Mouse (Mus musculus) hindbrain, embryonic 15.5 days (tissue): Measurements from ENCODE around the gene Abhd16a. TPM values are rescaled to one million over a fixed set of nuclear protein-coding genes. Genes with fewer than 3 reads are reported as not detected.

Experiments
- ATAC-seq: fragments of 200-750 bp; cut with Nextera tagmentation; 2 replicates; pipeline ENCODE4 v1.8.0; 2017; ENCODE audit warnings: low read depth, moderate number of reproducible peaks, moderate TSS enrichment; ENCODE audit not compliant: low FRiP score
- H3K27ac ChIP-seq: fragments of 300-500 bp; sonication (generic); replicated peaks from 2 replicates; pipeline ENCODE4 v1.5.1; 2015; ENCODE audit warnings: mild to moderate bottlenecking, inconsistent platforms
- H3K27me3 ChIP-seq: fragments of 300-500 bp; sonication (generic); 2 replicates; pipeline ENCODE4 v1.6.1; 2015; ENCODE audit warnings: control low read depth, inconsistent platforms
- H3K36me3 ChIP-seq: fragments of 300-500 bp; sonication (generic); 2 replicates; pipeline ENCODE4 v1.6.1; 2015; ENCODE audit warnings: control low read depth, inconsistent platforms
- H3K4me1 ChIP-seq: fragments of 300-500 bp; sonication (generic); replicated peaks from 2 replicates; pipeline ENCODE4 v1.6.1; 2015; ENCODE audit warnings: control low read depth, inconsistent platforms
- H3K4me2 ChIP-seq: fragments of 300-500 bp; sonication (generic); 2 replicates; pipeline ENCODE4 v1.6.1; 2015; ENCODE audit warnings: moderate library complexity, mild to moderate bottlenecking, inconsistent platforms
- H3K4me3 ChIP-seq: fragments of 300-500 bp; sonication (generic); 2 replicates; pipeline ENCODE4 v1.5.1; 2015; ENCODE audit warnings: mild to moderate bottlenecking, inconsistent platforms
- H3K9ac ChIP-seq: fragments of 300-500 bp; sonication (generic); 2 replicates; pipeline ENCODE4 v1.6.1; 2015; ENCODE audit warnings: inconsistent platforms
- H3K9me3 ChIP-seq: fragments of 300-500 bp; sonication (generic); 2 replicates; pipeline ENCODE4 v1.6.1; 2016; ENCODE audit warnings: control low read depth, inconsistent platforms
- WGBS: fragments of 180-500 bp; shearing (Covaris S2); methylation state at CpG from one replicate; pipeline ENCODE4 v1.1.7; 2015; 5-methylcytosine and 5-hydroxymethylcytosine counted together
- polyA plus RNA-seq: library from polyadenylated mRNA; unstranded; fragments of >200 nt; fragmentation: Nextera tagmentation; extraction: Ambion mirVana; gene quantifications from 2 replicates; pipeline ENCODE4 v1.2.1, GENCODE M21; 2015

Gene Abhd16a
- polyA plus RNA-seq, 1 experiment from 2014 or later, result 106 TPM

DNA sequence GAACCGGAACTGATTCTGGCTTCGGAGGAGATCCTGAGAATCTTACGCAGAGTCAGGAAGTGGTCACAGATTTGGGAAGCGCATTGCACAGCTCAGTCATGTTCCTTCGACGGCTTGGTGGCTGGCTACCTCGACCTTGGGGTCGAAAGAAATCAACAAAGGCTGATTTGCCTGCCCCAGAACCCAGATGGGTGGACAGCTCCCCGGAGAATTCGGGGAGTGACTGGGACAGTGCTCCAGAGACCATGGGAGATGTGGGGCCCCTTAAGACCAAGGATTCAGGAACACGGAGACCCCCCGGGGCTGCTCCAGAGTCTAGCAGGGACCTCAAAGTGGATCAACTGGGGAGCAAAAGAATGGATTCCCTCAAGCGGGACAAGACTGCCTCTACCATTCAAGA lies 38.0 kb downstream of the Abhd16a start:
- H3K4me3 ChIP-seq, result peak overlapping the region; percentile 54
- peaks cover 43% of the 10 kb centered on the region for H3K4me1 ChIP-seq
- 74% methylated on average over 13 of the region's 13 CpGs for WGBS
- no peaks in the 10 kb centered on the region for H3K9me3 ChIP-seq
- H3K9ac ChIP-seq, result peak overlapping the region; percentile 60
- ATAC-seq, result no peak
- H3K36me3 ChIP-seq, result peaks cover 15% of the 10 kb centered on the region
- peak overlapping the region; percentile 72 for H3K27ac ChIP-seq
- H3K4me2 ChIP-seq, result peak overlapping the region; percentile 67
- H3K27me3 ChIP-seq, result no peaks in the 10 kb centered on the region

DNA sequence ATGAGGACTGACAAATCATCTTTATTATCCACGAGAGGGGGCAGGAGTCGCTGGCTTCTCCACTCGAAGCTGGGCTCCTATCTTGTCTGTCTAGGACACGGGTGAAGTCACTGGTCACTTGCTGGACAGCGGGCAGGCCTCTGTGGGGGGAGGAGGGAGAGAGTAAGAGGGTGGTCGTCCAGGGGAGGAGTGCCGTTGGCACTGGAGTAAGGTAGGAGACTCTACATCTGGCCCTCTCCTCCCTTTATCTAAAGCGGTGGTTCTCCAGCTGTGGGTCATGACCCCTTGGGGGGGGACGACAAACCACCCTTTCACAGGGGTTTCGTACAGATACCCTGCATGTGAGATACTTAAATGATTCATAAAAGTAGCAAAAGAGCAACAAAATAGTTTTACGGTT lies 39.9 kb downstream of the Abhd16a start:
- H3K4me3 ChIP-seq, result no peak overlapping the region

DNA sequence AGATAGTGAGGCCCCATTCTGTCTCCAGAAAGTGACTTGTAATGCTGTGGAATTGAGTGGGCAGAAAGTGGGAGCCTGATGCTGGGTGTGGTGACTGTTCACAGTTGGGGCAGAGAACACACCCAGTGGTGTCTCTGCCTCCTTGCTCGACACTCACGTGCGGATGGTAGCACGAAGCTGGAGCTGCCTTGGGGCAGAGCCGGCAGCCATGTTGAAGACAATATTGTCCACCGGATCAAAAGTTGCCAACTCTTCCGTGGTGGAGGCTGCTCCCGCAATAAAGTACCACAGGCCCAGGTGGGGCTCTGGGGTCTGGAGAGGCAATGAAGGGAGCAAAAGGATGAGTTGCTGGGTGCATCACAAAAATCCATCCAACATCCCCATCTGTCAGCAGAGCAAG lies 42.0 kb downstream of the Abhd16a start:
- no peak overlapping the region for H3K4me3 ChIP-seq
- no peak for ATAC-seq

More for the DNA sequence above, 39.9 kb downstream of the Abhd16a start:
- Histone ChIP-seq H3K9ac (no peak overlapping the region), H3K9me3 (no peaks in the 10 kb centered on the region), H3K36me3 (peaks cover 10% of the 10 kb centered on the region), H3K4me1 (peaks cover 34% of the 10 kb centered on the region), H3K27ac (no peak overlapping the region), H3K4me2 (no peak overlapping the region), H3K27me3 (no peaks in the 10 kb centered on the region)
- WGBS, result 64% methylated on average over 11 of the region's 11 CpGs
- ATAC-seq, result no peak

DNA sequence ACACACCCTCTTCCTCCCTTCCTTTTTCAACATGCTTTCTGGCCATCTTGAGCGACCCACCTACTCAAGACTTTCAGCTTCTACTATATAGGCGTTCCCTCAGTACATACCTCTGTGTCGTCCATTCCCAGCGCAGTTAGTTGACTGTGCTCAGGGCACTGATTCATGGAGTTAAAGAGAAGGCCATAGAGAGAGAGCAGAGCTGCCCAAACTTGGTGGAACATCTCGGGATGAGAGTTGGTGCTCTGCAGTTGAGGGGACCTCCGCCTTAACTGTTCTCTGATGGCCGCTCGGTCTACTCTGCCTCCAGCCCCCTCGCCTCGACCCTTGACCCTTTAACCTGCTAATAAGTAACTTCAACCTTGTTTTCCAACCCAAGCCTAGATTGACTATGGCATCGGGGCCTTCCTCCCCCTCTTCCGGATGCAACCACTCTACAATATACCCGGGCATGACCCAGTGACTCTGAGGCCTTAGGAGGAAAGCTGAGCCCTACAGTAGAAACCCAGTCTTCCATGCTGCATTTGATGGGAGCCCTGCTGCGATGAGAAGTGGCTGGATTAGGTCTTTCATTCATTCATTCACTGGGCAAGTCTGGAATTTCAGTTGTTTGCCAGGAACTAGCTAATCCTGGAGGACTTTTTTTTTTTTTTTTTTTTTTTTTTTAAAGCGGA lies 42.6 kb downstream of the Abhd16a start, which contains the start of gene Apom:
Gene Apom (minus strand): TSS at position 551 of the 674 bp plus-strand sequence.
- Histone ChIP-seq H3K27me3 (no peaks in the 10 kb centered on the region), H3K4me3 (no peak within 1 kb of the TSS), H3K27ac (no peak within 1 kb of the TSS), H3K4me2 (no peak within 1 kb of the TSS), H3K9me3 (no peaks in the 10 kb centered on the region), H3K4me1 (peaks cover 25% of the 10 kb centered on the region), H3K36me3 (0 out of 2 replicates have a peak, but pooled peaks cover 5% of the 10 kb centered on the region), H3K9ac (no peak within 1 kb of the TSS)
- ATAC-seq, result no peak
- WGBS, result 82% methylated on average over 15 of the region's 15 CpGs

More for the DNA sequence above, 42.0 kb downstream of the Abhd16a start:
- peaks cover 24% of the 10 kb centered on the region for H3K4me1 ChIP-seq
- 90% methylated on average over 8 of the region's 8 CpGs for WGBS
- no peak overlapping the region for H3K9ac ChIP-seq
- no peak overlapping the region for H3K27ac ChIP-seq
- 0 out of 2 replicates have a peak, but pooled peaks cover 5% of the 10 kb centered on the region for H3K36me3 ChIP-seq
- H3K4me2 ChIP-seq, result no peak overlapping the region
- no peaks in the 10 kb centered on the region for H3K9me3 ChIP-seq
- no peaks in the 10 kb centered on the region for H3K27me3 ChIP-seq

DNA sequence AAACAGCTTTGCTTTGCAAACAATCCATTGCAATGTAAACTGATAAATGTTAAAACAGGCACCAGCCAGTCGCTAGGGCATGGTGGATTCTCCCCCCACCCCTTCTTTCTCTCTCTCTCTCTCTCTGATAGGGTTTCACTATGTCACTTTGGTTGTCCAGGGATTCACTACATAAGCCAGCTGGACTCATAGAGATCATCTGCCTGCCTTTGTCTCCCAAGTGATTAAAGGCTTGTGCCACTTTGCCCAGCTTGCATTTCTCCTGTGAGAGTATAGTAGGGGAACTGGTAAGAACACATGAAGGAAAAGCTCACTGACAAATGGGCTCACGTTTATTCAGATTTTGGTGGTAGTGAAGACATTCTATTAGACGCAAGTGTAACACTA lies 43.1 kb downstream of the Abhd16a start:
- H3K27me3 ChIP-seq, result no peaks in the 10 kb centered on the region
- H3K9me3 ChIP-seq, result no peaks in the 10 kb centered on the region
- no peak overlapping the region for H3K4me3 ChIP-seq
- H3K9ac ChIP-seq, result no peak overlapping the region
- no peak overlapping the region for H3K4me2 ChIP-seq
- 0 out of 2 replicates have a peak, but pooled peaks cover 5% of the 10 kb centered on the region for H3K36me3 ChIP-seq
- 82% methylated on average over 3 of the region's 3 CpGs for WGBS
- ATAC-seq, result no peak
- H3K4me1 ChIP-seq, result peaks cover 25% of the 10 kb centered on the region
- H3K27ac ChIP-seq, result no peak overlapping the region

DNA sequence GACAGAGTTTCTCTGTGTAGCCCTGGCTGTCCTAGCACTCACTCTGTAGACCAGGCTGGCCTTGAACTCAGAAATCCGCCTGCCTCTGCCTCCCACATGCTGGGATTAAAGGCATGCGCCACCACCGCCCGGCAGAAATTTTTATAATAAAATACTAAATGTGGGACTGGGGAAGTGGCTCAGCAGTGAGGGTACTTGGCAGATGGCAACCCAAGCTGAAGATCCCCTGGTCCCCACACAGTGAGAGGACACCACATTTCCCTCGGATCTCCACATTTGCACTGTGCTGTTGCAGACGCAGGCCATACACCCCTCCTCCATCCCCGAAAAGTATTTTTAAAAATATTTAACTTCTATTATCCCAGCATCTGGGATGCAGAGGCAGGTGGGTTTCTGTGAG lies 44.5 kb downstream of the Abhd16a start:
- Histone ChIP-seq H3K27ac (no peak overlapping the region), H3K9ac (no peak overlapping the region), H3K9me3 (no peaks in the 10 kb centered on the region), H3K4me2 (no peak overlapping the region), H3K4me3 (no peak overlapping the region), H3K36me3 (peaks cover 6% of the 10 kb centered on the region; the same call in 1 of the 2 replicates), H3K27me3 (no peaks in the 10 kb centered on the region), H3K4me1 (peaks cover 29% of the 10 kb centered on the region)
- WGBS, result 90% methylated on average over 7 of the region's 7 CpGs
- no peak for ATAC-seq

DNA sequence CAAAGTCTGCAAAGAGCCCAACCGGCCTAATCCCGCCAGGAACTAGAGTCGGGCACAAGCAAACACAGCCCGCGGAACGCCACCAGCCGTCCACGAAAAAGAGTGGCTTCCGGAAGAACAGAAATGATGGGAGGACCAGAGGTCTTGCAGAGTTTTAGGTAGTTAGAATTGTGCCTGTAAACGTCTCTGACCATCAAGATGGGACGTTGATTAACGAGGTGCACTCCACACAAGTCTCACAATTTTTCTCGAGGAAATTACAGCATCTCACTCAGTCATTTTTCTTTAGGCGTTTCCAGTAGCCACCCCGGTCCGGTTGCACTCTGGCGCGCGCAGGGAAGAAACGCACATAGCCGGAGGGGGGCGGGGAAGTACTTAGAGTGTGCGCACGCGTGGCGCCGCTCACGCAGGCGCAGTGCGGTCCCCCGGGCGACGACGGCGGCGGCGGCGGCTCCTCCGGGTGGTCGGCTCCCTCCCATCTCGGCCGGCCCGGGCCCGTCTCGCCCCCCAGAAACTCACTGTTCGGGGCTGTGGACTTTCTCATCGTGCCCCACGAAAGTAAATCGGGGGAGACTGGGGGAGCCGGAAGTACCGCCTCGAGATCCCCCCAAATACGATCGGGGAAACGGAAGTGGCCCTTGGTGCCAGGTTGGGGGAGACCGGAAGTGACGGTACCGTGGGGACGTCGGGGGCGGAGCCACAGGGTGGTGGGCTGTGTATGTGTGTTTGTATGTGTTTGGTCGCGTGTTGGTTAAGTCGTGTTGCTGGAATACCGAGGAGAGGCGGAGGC lies 45.9 kb downstream of the Abhd16a start, which contains the start of gene Bag6:
Gene Bag6 (plus strand): TSS at position 378 of the 790 bp plus-strand sequence.
- Histone ChIP-seq H3K9ac (peak within 1 kb of the TSS; percentile 82), H3K4me3 (peak within 1 kb of the TSS; percentile 88), H3K4me2 (peak within 1 kb of the TSS; percentile 91), H3K9me3 (no peaks in the 10 kb centered on the region), H3K36me3 (peaks cover 16% of the 10 kb centered on the region), H3K27ac (peak within 1 kb of the TSS; percentile 99), H3K27me3 (no peaks in the 10 kb centered on the region), H3K4me1 (peaks cover 29% of the 10 kb centered on the region)
- ATAC-seq, result peak; percentile 96
- under 1% methylated on average over 65 of the region's 66 CpGs for WGBS

DNA sequence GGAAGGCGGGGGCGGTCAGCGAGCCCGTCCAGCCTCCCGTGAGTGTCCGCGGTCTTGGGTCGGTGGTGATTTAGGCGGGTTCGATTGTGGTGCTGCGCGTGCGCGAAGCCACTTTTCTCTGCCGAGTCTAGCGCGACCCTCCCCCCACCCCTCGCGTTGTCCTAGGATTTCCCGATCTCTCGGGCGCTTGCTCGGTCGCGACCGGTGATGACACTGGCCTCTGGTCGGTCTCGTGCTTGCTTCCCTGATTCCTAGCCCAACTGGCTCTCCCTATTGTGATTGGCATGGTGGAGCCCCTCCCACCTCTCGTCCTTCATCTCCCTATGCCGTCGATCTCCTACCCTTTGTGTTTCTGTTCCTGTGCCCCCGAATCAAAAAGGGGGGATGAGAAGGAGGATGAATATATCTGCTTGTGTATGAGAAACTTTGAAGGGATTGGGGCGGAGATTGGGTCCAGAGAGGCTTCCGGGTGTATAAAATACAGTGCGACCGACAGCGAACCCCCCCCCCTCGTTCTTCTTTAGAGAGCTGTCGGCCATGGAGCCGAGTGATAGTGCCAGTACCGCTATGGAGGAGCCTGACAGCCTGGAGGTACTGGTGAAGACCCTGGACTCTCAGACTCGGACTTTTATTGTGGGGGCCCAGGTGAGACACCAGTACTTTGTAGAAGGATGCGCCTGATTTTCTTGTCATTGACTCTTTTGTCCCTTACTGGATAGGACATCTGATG lies 46.7 kb downstream of the Abhd16a start:
- Histone ChIP-seq H3K4me2 (peak overlapping the region; percentile 91), H3K4me1 (peaks cover 29% of the 10 kb centered on the region), H3K36me3 (peaks cover 24% of the 10 kb centered on the region), H3K27me3 (no peaks in the 10 kb centered on the region), H3K9me3 (no peaks in the 10 kb centered on the region), H3K27ac (peak overlapping the region; percentile 99), H3K4me3 (peak overlapping the region; percentile 88), H3K9ac (peak overlapping the region; percentile 82)
- ATAC-seq, result peak; percentile 78
- WGBS, result under 1% methylated on average over 43 of the region's 43 CpGs

DNA sequence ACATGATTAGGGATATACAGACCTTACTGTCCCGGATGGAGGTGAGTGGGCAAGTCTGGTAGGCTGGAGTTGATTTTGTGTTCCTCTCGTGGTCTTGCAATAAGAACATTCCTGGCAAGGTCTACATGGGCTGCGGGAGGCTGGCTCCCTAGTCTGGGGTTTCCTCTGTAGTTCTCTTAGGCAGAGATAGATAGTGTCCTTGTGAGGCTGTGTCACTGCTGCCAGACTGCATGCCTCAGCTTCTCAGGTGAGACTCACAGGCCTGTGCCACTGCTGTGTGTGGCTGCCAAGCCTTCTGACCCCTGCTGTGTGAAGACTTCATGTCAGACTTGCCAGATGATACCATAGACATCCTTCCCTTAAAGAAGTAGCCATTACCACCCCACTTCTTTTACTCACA lies 50.2 kb downstream of the Abhd16a start:
- Histone ChIP-seq H3K9ac (no peak overlapping the region), H3K4me3 (no peak overlapping the region), H3K36me3 (peaks cover 59% of the 10 kb centered on the region), H3K27ac (no peak overlapping the region), H3K4me2 (no peak overlapping the region), H3K9me3 (no peaks in the 10 kb centered on the region), H3K4me1 (peaks cover 29% of the 10 kb centered on the region), H3K27me3 (no peaks in the 10 kb centered on the region)
- no peak for ATAC-seq
- 97% methylated on average over 3 of the region's 3 CpGs for WGBS

DNA sequence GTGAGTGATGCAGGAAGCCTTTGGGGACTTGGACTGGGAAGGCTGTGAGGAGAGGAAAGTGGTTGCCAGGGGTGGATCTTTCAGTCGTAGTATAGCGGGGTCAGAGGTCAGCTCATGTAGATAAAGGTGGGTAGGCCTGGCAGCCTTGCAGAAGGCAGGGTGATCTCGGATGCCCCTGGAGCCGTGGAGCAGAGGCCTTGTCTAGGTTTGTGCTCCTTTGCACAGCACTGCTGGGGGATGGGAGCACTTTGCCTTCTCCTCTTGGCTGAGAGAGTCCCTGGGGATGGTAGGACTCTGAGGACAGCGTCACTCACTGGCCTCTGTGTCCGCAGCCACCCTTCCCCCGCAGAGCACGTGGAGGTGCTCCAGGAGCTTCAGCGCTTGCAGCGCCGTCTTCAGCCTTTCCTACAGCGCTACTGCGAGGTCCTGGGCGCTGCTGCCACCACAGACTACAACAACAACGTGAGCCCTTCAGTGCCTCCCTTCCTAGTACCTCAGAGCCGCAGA lies 51.5 kb downstream of the Abhd16a start:
- no peak for ATAC-seq
- no peak overlapping the region for H3K4me3 ChIP-seq
- H3K36me3 ChIP-seq, result peaks cover 72% of the 10 kb centered on the region
- no peak overlapping the region for H3K4me2 ChIP-seq
- no peak overlapping the region for H3K27ac ChIP-seq
- H3K27me3 ChIP-seq, result no peaks in the 10 kb centered on the region
- H3K4me1 ChIP-seq, result peaks cover 29% of the 10 kb centered on the region
- no peaks in the 10 kb centered on the region for H3K9me3 ChIP-seq
- WGBS, result 83% methylated on average over 16 of the region's 16 CpGs
- H3K9ac ChIP-seq, result no peak overlapping the region

DNA sequence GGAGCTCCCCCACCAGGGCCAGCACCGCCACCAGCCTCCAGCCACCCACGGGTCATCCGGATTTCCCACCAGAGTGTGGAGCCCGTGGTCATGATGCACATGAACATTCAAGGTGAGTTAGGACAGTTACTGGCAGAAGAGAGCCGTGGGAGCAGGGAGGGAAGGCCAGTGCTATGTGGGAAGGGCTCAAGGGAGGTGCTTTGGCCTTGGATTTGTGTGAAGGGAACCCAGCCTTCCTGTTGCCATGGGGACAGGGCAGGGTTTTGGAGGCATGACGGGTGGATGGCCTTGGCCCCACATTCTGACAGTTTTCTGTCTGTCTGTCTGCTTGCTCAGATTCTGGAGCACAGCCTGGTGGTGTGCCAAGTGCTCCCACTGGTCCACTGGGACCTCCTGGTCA lies 52.9 kb downstream of the Abhd16a start:
- H3K9me3 ChIP-seq, result no peaks in the 10 kb centered on the region
- no peaks in the 10 kb centered on the region for H3K27me3 ChIP-seq
- no peak overlapping the region for H3K9ac ChIP-seq
- no peak overlapping the region for H3K4me3 ChIP-seq
- H3K27ac ChIP-seq, result no peak overlapping the region
- H3K4me2 ChIP-seq, result no peak overlapping the region
- peaks cover 86% of the 10 kb centered on the region for H3K36me3 ChIP-seq
- no peak for ATAC-seq
- peaks cover 20% of the 10 kb centered on the region for H3K4me1 ChIP-seq
- 92% methylated on average over 6 of the region's 6 CpGs for WGBS
